Mouse (Mus musculus): ENCODE results near the gene Fads1. TPM values are rescaled to one million over a fixed set of nuclear protein-coding genes. Genes with fewer than 3 reads are reported as not detected.

Fads1 gene
- polyA plus RNA-seq, 1 experiment from 2014 or later, result 155 TPM

- H3K27me3 ChIP-seq (ENCODE audit: low read depth, poor library complexity, severe bottlenecking), result peaks cover 34% of the 10 kb centered on the region
- peak; percentile 67 for DNase-seq (ENCODE audit: low spot score)
- H3K4me1 ChIP-seq, result peaks cover 73% of the 10 kb centered on the region
- no peaks in the 10 kb centered on the region for H3K36me3 ChIP-seq
- 14% methylated on average over 3 of the region's 3 CpGs for WGBS
- peak overlapping the region; percentile 80 for H3K27ac ChIP-seq
- no peaks in the 10 kb centered on the region for H3K9me3 ChIP-seq (replicated peaks)
- H3K4me3 ChIP-seq, result no peak overlapping the region
These were observed 61.5 kb downstream of the Fads1 start for GRCm38 (mm10) chr19:10244183-10244582.

Small RNA genes within 50 kb of the gene (microRNA-seq; reads per million reads assigned to microRNA genes)
- gene Mir6993, result 0.88 reads per million

Other genes starting within 250 kb of the Fads1 start
- gene Fth1, start 202.3 kb upstream of the Fads1 start, polyA plus RNA-seq (2016; fragmentation: Nextera tagmentation; extraction: Ambion mirVana), result 1,175 and 1,229 TPM in 2 replicates
- 2.3 TPM in 2 replicates for gene Best1, start 181.3 kb upstream of the Fads1 start, polyA plus RNA-seq (2016; fragmentation: Nextera tagmentation; extraction: Ambion mirVana)
- gene Rab3il1, start 181.2 kb upstream of the Fads1 start, polyA plus RNA-seq (2016; fragmentation: Nextera tagmentation; extraction: Ambion mirVana), result 39.2 and 41.5 TPM in 2 replicates
- gene Fads3, start 141.3 kb upstream of the Fads1 start, polyA plus RNA-seq (2016; fragmentation: Nextera tagmentation; extraction: Ambion mirVana), result 2.4 and 3.2 TPM in 2 replicates
- 158 TPM in 2 replicates for gene Fads2, start 81.1 kb upstream of the Fads1 start, polyA plus RNA-seq (2016; fragmentation: Nextera tagmentation; extraction: Ambion mirVana)
- 420 and 432 TPM in 2 replicates for gene Tmem258, start 21.1 kb downstream of the Fads1 start, polyA plus RNA-seq (2016; fragmentation: Nextera tagmentation; extraction: Ambion mirVana)
- gene Fen1, start 21.3 kb downstream of the Fads1 start, polyA plus RNA-seq (2016; fragmentation: Nextera tagmentation; extraction: Ambion mirVana), result 188 and 204 TPM in 2 replicates
- 6.8 and 8.4 TPM in 2 replicates for gene Myrf, start 57.9 kb downstream of the Fads1 start, polyA plus RNA-seq (2016; fragmentation: Nextera tagmentation; extraction: Ambion mirVana)
- gene Dagla, start 122.0 kb downstream of the Fads1 start, polyA plus RNA-seq (2016; fragmentation: Nextera tagmentation; extraction: Ambion mirVana), result 1.8 and 2.2 TPM in 2 replicates
- 0.33 and 0.41 TPM in 2 replicates for gene Syt7, start 206.2 kb downstream of the Fads1 start, polyA plus RNA-seq (2016; fragmentation: Nextera tagmentation; extraction: Ambion mirVana)